Mouse (Mus musculus) heart, embryonic 14.5 days (tissue): Measurements from ENCODE around the gene Ethe1. TPM values are rescaled to one million over a fixed set of nuclear protein-coding genes. Genes with fewer than 3 reads are reported as not detected.
A peak's percentile ranks its signal among the peaks of the same experiment; 100 is the strongest.

Source experiments
- ATAC-seq: fragments of 200-750 bp; cut with Nextera tagmentation; 2 replicates; pipeline ENCODE4 v1.8.0; 2017; ENCODE audit warnings: low read depth, moderate TSS enrichment; ENCODE audit not compliant: insufficient number of reproducible peaks, insufficient read depth, low FRiP score
- H3K27ac ChIP-seq, 2 experiments: fragments of 200-500 bp in 1 of 2; fragments of 300-500 bp in 1 of 2; sonication (generic) in 1 of 2; replicated peaks in 1 of 2; 2 replicates each; pipeline ENCODE4 v1.5.1; 2012 to 2014; ENCODE audit warnings: low read depth in 2 of 2, low read length in 2 of 2, control low read depth in 1 of 2, mild to moderate bottlenecking in 1 of 2, mixed read lengths in 1 of 2; ENCODE audit not compliant: control insufficient read depth in 1 of 2, insufficient read depth in 1 of 2
- H3K27me3 ChIP-seq: fragments of 300-500 bp; sonication (generic); 2 replicates; pipeline ENCODE4 v1.6.1; 2014; ENCODE audit warnings: mild to moderate bottlenecking, low read length, control low read depth; ENCODE audit not compliant: control insufficient read depth, insufficient read depth
- H3K36me3 ChIP-seq: fragments of 300-500 bp; sonication (generic); 2 replicates; pipeline ENCODE4 v1.6.1; 2014; ENCODE audit warnings: mild to moderate bottlenecking, control low read depth, low read length, mixed read lengths; ENCODE audit not compliant: control insufficient read depth, insufficient read depth
- H3K4me1 ChIP-seq, 2 experiments: fragments of 200-500 bp in 1 of 2; fragments of 300-500 bp in 1 of 2; sonication (generic) in 1 of 2; 2 replicates each; pipeline ENCODE4 v1.6.1; 2012 to 2014; ENCODE audit warnings: low read length in 2 of 2, control low read depth in 1 of 2, mixed read lengths in 1 of 2; ENCODE audit not compliant: control insufficient read depth in 2 of 2, insufficient read depth in 2 of 2
- H3K4me2 ChIP-seq: fragments of 300-500 bp; sonication (generic); 2 replicates; pipeline ENCODE4 v1.6.1; 2014; ENCODE audit warnings: mild to moderate bottlenecking, low read length
- H3K4me3 ChIP-seq, 2 experiments: fragments of 200-500 bp in 1 of 2; fragments of 300-500 bp in 1 of 2; sonication (generic) in 1 of 2; 2 replicates each; pipeline ENCODE4 v1.5.1; 2012 to 2014; ENCODE audit warnings: low read length in 2 of 2, mild to moderate bottlenecking in 2 of 2, control low read depth in 1 of 2, low read depth in 1 of 2, moderate library complexity in 1 of 2; ENCODE audit not compliant: control insufficient read depth in 1 of 2, insufficient read depth in 1 of 2
- H3K9ac ChIP-seq: fragments of 300-500 bp; sonication (generic); 2 replicates; pipeline ENCODE4 v1.6.1; 2014; ENCODE audit warnings: mild to moderate bottlenecking, low read length
- H3K9me3 ChIP-seq: fragments of 300-500 bp; sonication (generic); 2 replicates; pipeline ENCODE4 v1.6.1; 2016; ENCODE audit warnings: low read length, control low read depth; ENCODE audit not compliant: control insufficient read depth
- WGBS: fragments of 180-500 bp; shearing (Covaris S2); extraction: QIAGEN DNeasy Blood & Tissue Kit; methylation state at CpG from one replicate; pipeline ENCODE4 v1.1.7; 2014; 5-methylcytosine and 5-hydroxymethylcytosine counted together
- polyA plus RNA-seq: library from polyadenylated mRNA; unstranded; fragments of >200 nt; fragmentation: Nextera tagmentation; extraction: Ambion mirVana; gene quantifications from 2 replicates; pipeline ENCODE4 v1.2.1, GENCODE M21; 2014

The Ethe1 gene
- polyA plus RNA-seq, 1 experiment from 2014 or later, result 26.2 TPM

GRCm38 (mm10) chr7:24546634-24547389, 40.5 kb upstream of the Ethe1 start:
- peak; percentile 98 for ATAC-seq
- Histone ChIP-seq H3K27me3 (no peaks in the 10 kb centered on the region), H3K27ac (peak overlapping the region; percentile 53 to 72; a peak in 3 of 4 replicates), H3K4me2 (peak overlapping the region; percentile 70), H3K9ac (peak overlapping the region; percentile 89), H3K36me3 (peaks cover 13% of the 10 kb centered on the region), H3K4me1 (peaks cover 7 to 10% of the 10 kb centered on the region in 2 experiments), H3K4me3 (peak overlapping the region; percentile 88 to 94), H3K9me3 (0 out of 2 replicates have a peak, but pooled peaks cover 2% of the 10 kb centered on the region)
- under 1% methylated on average over 57 of the region's 57 CpGs for WGBS

GRCm38 (mm10) chr7:24547534-24548036, 39.8 kb upstream of the Ethe1 start:
- Histone ChIP-seq H3K9me3 (0 out of 2 replicates have a peak, but pooled peaks cover 2% of the 10 kb centered on the region), H3K27me3 (no peaks in the 10 kb centered on the region), H3K4me1 (peaks cover 7 to 10% of the 10 kb centered on the region in 2 experiments), H3K4me3 (peak overlapping the region; percentile 88 to 94), H3K9ac (peak overlapping the region; percentile 89), H3K4me2 (peak overlapping the region; percentile 70), H3K36me3 (peaks cover 20% of the 10 kb centered on the region), H3K27ac (peak overlapping the region in 1 of 2 experiments; percentile 48; a peak in 1 of 4 replicates)
- WGBS, result 27% methylated on average over 13 of the region's 13 CpGs
- no peak for ATAC-seq

GRCm38 (mm10) chr7:24551985-24552759, 35.2 kb upstream of the Ethe1 start:
- H3K36me3 ChIP-seq, result peaks cover 47% of the 10 kb centered on the region
- H3K4me1 ChIP-seq, result peaks cover 3 to 6% of the 10 kb centered on the region in 2 experiments
- no peak overlapping the region for H3K27ac ChIP-seq
- WGBS, result 86% methylated on average over 12 of the region's 12 CpGs
- H3K27me3 ChIP-seq, result no peaks in the 10 kb centered on the region
- H3K9ac ChIP-seq, result no peak overlapping the region
- no peak for ATAC-seq
- H3K4me2 ChIP-seq, result no peak overlapping the region
- no peaks in the 10 kb centered on the region for H3K9me3 ChIP-seq
- no peak overlapping the region for H3K4me3 ChIP-seq

GRCm38 (mm10) chr7:24555786-24556185, 31.6 kb upstream of the Ethe1 start:
- no peaks in the 10 kb centered on the region for H3K4me1 ChIP-seq
- 97% methylated on average over 10 of the region's 10 CpGs for WGBS
- no peak overlapping the region for H3K9ac ChIP-seq
- no peak overlapping the region for H3K4me2 ChIP-seq
- peaks cover 55% of the 10 kb centered on the region for H3K36me3 ChIP-seq
- ATAC-seq, result no peak
- no peak overlapping the region for H3K4me3 ChIP-seq
- H3K27ac ChIP-seq, result no peak overlapping the region
- H3K9me3 ChIP-seq, result no peaks in the 10 kb centered on the region
- H3K27me3 ChIP-seq, result no peaks in the 10 kb centered on the region

GRCm38 (mm10) chr7:24561450-24561849, 25.9 kb upstream of the Ethe1 start:
- 92% methylated on average over 4 of the region's 4 CpGs for WGBS
- no peak overlapping the region for H3K9ac ChIP-seq
- no peak overlapping the region for H3K27ac ChIP-seq
- H3K4me3 ChIP-seq, result no peak overlapping the region
- H3K9me3 ChIP-seq, result no peaks in the 10 kb centered on the region
- no peak for ATAC-seq
- peaks cover 58% of the 10 kb centered on the region for H3K36me3 ChIP-seq
- no peaks in the 10 kb centered on the region for H3K27me3 ChIP-seq
- no peak overlapping the region for H3K4me2 ChIP-seq
- no peaks in the 10 kb centered on the region for H3K4me1 ChIP-seq

- no peak for ATAC-seq
- WGBS, result 87% methylated on average over 8 of the region's 8 CpGs
These were observed 24.0 kb upstream of the Ethe1 start for GRCm38 (mm10) chr7:24563191-24563836.

GRCm38 (mm10) chr7:24563837-24564206, 23.5 kb upstream of the Ethe1 start:
- H3K4me1 ChIP-seq, result no peaks in the 10 kb centered on the region
- H3K27ac ChIP-seq, result no peak overlapping the region
- H3K9ac ChIP-seq, result no peak overlapping the region
- H3K4me2 ChIP-seq, result no peak overlapping the region
- H3K4me3 ChIP-seq, result no peak overlapping the region
- WGBS, result 86% methylated on average over 4 of the region's 4 CpGs
- no peaks in the 10 kb centered on the region for H3K9me3 ChIP-seq
- ATAC-seq, result no peak
- no peaks in the 10 kb centered on the region for H3K27me3 ChIP-seq
- peaks cover 73% of the 10 kb centered on the region for H3K36me3 ChIP-seq

More at GRCm38 (mm10) chr7:24563191-24563836, 24.0 kb upstream of the Ethe1 start:
- Histone ChIP-seq H3K36me3 (peaks cover 68% of the 10 kb centered on the region), H3K4me2 (no peak overlapping the region), H3K27ac (no peak overlapping the region), H3K9me3 (no peaks in the 10 kb centered on the region), H3K4me1 (no peaks in the 10 kb centered on the region), H3K4me3 (no peak overlapping the region), H3K9ac (no peak overlapping the region), H3K27me3 (no peaks in the 10 kb centered on the region)
